Mouse (Mus musculus): ENCODE measurements at regions not wholly inside any gene's neighbourhood (a gene's known extent, or its start where the extent isn't known, plus 50 kb on each side); places are given as distances from the start of the nearest gene placed in this dataset.

GRCm38 (mm10) chr10:118959623-118960022, 89.6 kb upstream of the Dyrk2 start:
- no peak for TF ChIP-seq CTCF (IDR thresholded peaks at IDR 0.05; ENCODE audit: extremely low read depth, insufficient read length, insufficient replicate concordance, low read depth, low read length)
- TF ChIP-seq POLR2A (IDR thresholded peaks at IDR 0.05; ENCODE audit: low read depth, low read length): no peak
